Mouse (Mus musculus) ES-E14 (cell line): Measurements from ENCODE around the gene Tmem132c.

Experiments used
- CHD2 ChIP-seq: IDR thresholded peaks from 2 replicates; pipeline ENCODE4 v1.6.1; 2014; ENCODE audit warnings: mild to moderate bottlenecking, low read depth, low read length, inconsistent platforms
- MAFK ChIP-seq: IDR thresholded peaks from 2 replicates; pipeline ENCODE4 v1.6.1; 2014; ENCODE audit warnings: mild to moderate bottlenecking, low read depth, low read length, inconsistent platforms; ENCODE audit not compliant: insufficient read depth
- ZC3H11A ChIP-seq: IDR thresholded peaks from 2 replicates; pipeline ENCODE4 v1.6.1; 2012; ENCODE audit warnings: low read depth, mild to moderate bottlenecking, inconsistent platforms, low read length, borderline replicate concordance

- TF ChIP-seq ZC3H11A (no peak), MAFK (no peak), CHD2 (no peak)
These were observed 232.1 kb downstream of the Tmem132c start for GRCm38 (mm10) chr5:127473706-127474105.
